Mouse (Mus musculus) myocyte (in vitro differentiated cells): ENCODE results near the gene Sdc3. TPM values are rescaled to one million over a fixed set of nuclear protein-coding genes. Genes with fewer than 3 reads are reported as not detected.

Experiments used
- H3K27me3 ChIP-seq: one replicate; pipeline ENCODE4 v1.6.1; 2011; ENCODE audit not compliant: control insufficient read depth, insufficient read depth, insufficient read length
- H3K36me3 ChIP-seq: one replicate; pipeline ENCODE4 v1.6.1; 2011; ENCODE audit not compliant: control insufficient read depth, insufficient read depth
- H3K4me2 ChIP-seq: one replicate; pipeline ENCODE4 v1.6.1; 2011; ENCODE audit warnings: low read depth, control low read depth
- H3K4me3 ChIP-seq: one replicate; pipeline ENCODE4 v1.5.1; 2011; ENCODE audit warnings: mild to moderate bottlenecking, control low read depth, moderate library complexity
- H3K79me2 ChIP-seq: one replicate; pipeline ENCODE4 v1.6.1; 2011; ENCODE audit not compliant: control insufficient read depth, insufficient read depth
- H3ac ChIP-seq: one replicate; pipeline ENCODE4 v1.6.1; 2011; ENCODE audit not compliant: control insufficient read depth, insufficient read length
- CEBPB ChIP-seq: IDR thresholded peaks from 2 replicates; pipeline ENCODE4 v1.6.1; 2011; ENCODE audit warnings: mild to moderate bottlenecking, moderate library complexity; ENCODE audit not compliant: poor library complexity, insufficient read depth, severe bottlenecking
- E2F4 ChIP-seq: IDR thresholded peaks from one replicate; pipeline ENCODE4 v1.6.1; 2011; ENCODE audit warnings: mild to moderate bottlenecking, control low read depth, moderate library complexity; ENCODE audit not compliant: insufficient read depth
- MAX ChIP-seq: IDR thresholded peaks from one replicate; pipeline ENCODE4 v1.6.1; 2011; ENCODE audit warnings: low read depth, mild to moderate bottlenecking, control low read depth
- MYOD1 ChIP-seq, 3 experiments: IDR thresholded peaks; one replicate each; pipeline ENCODE4 v1.6.1; 2011; ENCODE audit warnings: control low read depth in 2 of 3, low read depth in 2 of 3, mild to moderate bottlenecking in 2 of 3, moderate library complexity in 1 of 3; ENCODE audit not compliant: insufficient read length in 2 of 3, control insufficient read depth in 1 of 3
- MYOG ChIP-seq, 3 experiments: IDR thresholded peaks; one replicate each; pipeline ENCODE4 v1.6.1; 2011; ENCODE audit warnings: control low read depth in 2 of 3, low read depth in 2 of 3, mild to moderate bottlenecking in 2 of 3; ENCODE audit not compliant: insufficient read length in 2 of 3, control insufficient read depth in 1 of 3, insufficient read depth in 1 of 3
- POLR2A ChIP-seq: IDR thresholded peaks from one replicate; pipeline ENCODE4 v1.6.1; 2011; ENCODE audit warnings: low read depth, mild to moderate bottlenecking, control low read depth, moderate library complexity; ENCODE audit not compliant: insufficient read length
- POLR2AphosphoS2 ChIP-seq: IDR thresholded peaks from one replicate; pipeline ENCODE4 v1.6.1; 2011; ENCODE audit warnings: low read depth, control low read depth; ENCODE audit not compliant: insufficient read length
- REST ChIP-seq: IDR thresholded peaks from one replicate; pipeline ENCODE4 v1.6.1; 2011; ENCODE audit warnings: mild to moderate bottlenecking, control low read depth, moderate library complexity; ENCODE audit not compliant: insufficient read depth, insufficient read length
- SRF ChIP-seq: IDR thresholded peaks from one replicate; pipeline ENCODE4 v1.6.1; 2011; ENCODE audit warnings: low read depth; ENCODE audit not compliant: control insufficient read depth, insufficient read length
- TCF12 ChIP-seq: IDR thresholded peaks from one replicate; pipeline ENCODE4 v1.6.1; 2011; ENCODE audit warnings: mild to moderate bottlenecking, control low read depth; ENCODE audit not compliant: poor library complexity, insufficient read depth, severe bottlenecking
- TCF3 ChIP-seq: IDR thresholded peaks from one replicate; pipeline ENCODE4 v1.6.1; 2011; ENCODE audit warnings: low read depth, control low read depth; ENCODE audit not compliant: insufficient read length
- USF1 ChIP-seq: IDR thresholded peaks from one replicate; pipeline ENCODE4 v1.6.1; 2011; ENCODE audit warnings: low read depth, mild to moderate bottlenecking, control low read depth, moderate library complexity
- polyA plus RNA-seq: library from polyadenylated mRNA; unstranded; fragments of >200 nt; fragmentation: generic; extraction: Trizol; gene quantifications from one replicate; pipeline ENCODE4 v1.2.1, GENCODE M21; 2012; ENCODE audit warnings: missing spikeins

The Sdc3 gene
- polyA plus RNA-seq, 1 experiment: 15.8 TPM

- TF ChIP-seq POLR2AphosphoS2 (no peak), MYOD1 (IDR thresholded peaks at IDR 0.05; ENCODE audit: control insufficient read depth in 1 of 3, insufficient read length in 2 of 3, low read depth in 2 of 3) (no peak), MYOG (IDR thresholded peaks at IDR 0.05; ENCODE audit: control insufficient read depth in 1 of 3, insufficient read depth in 1 of 3, insufficient read length in 2 of 3, low read depth in 2 of 3) (no peak)
- Histone ChIP-seq H3ac (no peak overlapping the region), H3K36me3 (no peaks in the 10 kb centered on the region), H3K27me3 (no peaks in the 10 kb centered on the region), H3K4me3 (no peak overlapping the region), H3K4me2 (no peak overlapping the region), H3K79me2 (no peaks in the 10 kb centered on the region)
Measured at GRCm38 (mm10) chr4:130806746-130807145, 14.4 kb downstream of the Sdc3 start.

- no peaks in the 10 kb centered on the region for H3K27me3 ChIP-seq
- no peak overlapping the region for H3K4me2 ChIP-seq
- TF ChIP-seq MAX: no peak
- no peak for TF ChIP-seq USF1
- TF ChIP-seq MYOG (IDR thresholded peaks at IDR 0.05; ENCODE audit: control insufficient read depth in 1 of 3, insufficient read depth in 1 of 3, insufficient read length in 2 of 3, low read depth in 2 of 3): no peak
- TF ChIP-seq CEBPB: no peak
- no peak overlapping the region for H3K4me3 ChIP-seq
- H3ac ChIP-seq: no peak overlapping the region
- no peaks in the 10 kb centered on the region for H3K36me3 ChIP-seq
- H3K79me2 ChIP-seq: no peaks in the 10 kb centered on the region
Measured at GRCm38 (mm10) chr4:130809784-130810183, 17.4 kb downstream of the Sdc3 start.

GRCm38 (mm10) chr4:130810845-130811244 is 18.5 kb downstream of the Sdc3 start:
- H3K27me3 ChIP-seq: no peaks in the 10 kb centered on the region
- H3ac ChIP-seq: no peak overlapping the region
- TF ChIP-seq MYOD1 (IDR thresholded peaks at IDR 0.05; ENCODE audit: control insufficient read depth in 1 of 3, insufficient read length in 2 of 3, low read depth in 2 of 3) (no peak), MYOG (IDR thresholded peaks at IDR 0.05; ENCODE audit: control insufficient read depth in 1 of 3, insufficient read depth in 1 of 3, insufficient read length in 2 of 3, low read depth in 2 of 3) (no peak), REST (no peak), TCF12 (no peak), USF1 (no peak), SRF (no peak), CEBPB (no peak), TCF3 (no peak), POLR2AphosphoS2 (no peak), POLR2A (no peak), MAX (no peak), E2F4 (no peak)
- no peak overlapping the region for H3K4me3 ChIP-seq
- no peaks in the 10 kb centered on the region for H3K36me3 ChIP-seq
- no peak overlapping the region for H3K4me2 ChIP-seq
- no peaks in the 10 kb centered on the region for H3K79me2 ChIP-seq

GRCm38 (mm10) chr4:130811385-130811784 is 19.0 kb downstream of the Sdc3 start:
- Histone ChIP-seq H3K36me3 (no peaks in the 10 kb centered on the region), H3K27me3 (no peaks in the 10 kb centered on the region), H3K79me2 (no peaks in the 10 kb centered on the region), H3ac (no peak overlapping the region), H3K4me3 (no peak overlapping the region), H3K4me2 (no peak overlapping the region)
- TF ChIP-seq USF1 (no peak), CEBPB (no peak), REST (no peak), SRF (no peak), TCF3 (no peak), MYOG (IDR thresholded peaks at IDR 0.05; ENCODE audit: control insufficient read depth in 1 of 3, insufficient read depth in 1 of 3, insufficient read length in 2 of 3, low read depth in 2 of 3) (no peak), POLR2AphosphoS2 (no peak)

GRCm38 (mm10) chr4:130813958-130814357 is 21.6 kb downstream of the Sdc3 start:
- Histone ChIP-seq H3K79me2 (no peaks in the 10 kb centered on the region), H3K4me3 (no peak overlapping the region), H3K27me3 (no peaks in the 10 kb centered on the region), H3ac (no peak overlapping the region), H3K4me2 (no peak overlapping the region), H3K36me3 (no peaks in the 10 kb centered on the region)
- TF ChIP-seq CEBPB: no peak
- no peak for TF ChIP-seq POLR2AphosphoS2
- TF ChIP-seq SRF: no peak
- TF ChIP-seq MAX: no peak
- no peak for TF ChIP-seq E2F4
- TF ChIP-seq TCF12: no peak
- TF ChIP-seq TCF3: no peak
- TF ChIP-seq REST: no peak
- no peak for TF ChIP-seq POLR2A
- TF ChIP-seq USF1: no peak
- no peak for TF ChIP-seq MYOG (IDR thresholded peaks at IDR 0.05; ENCODE audit: control insufficient read depth in 1 of 3, insufficient read depth in 1 of 3, insufficient read length in 2 of 3, low read depth in 2 of 3)
- no peak for TF ChIP-seq MYOD1 (IDR thresholded peaks at IDR 0.05; ENCODE audit: control insufficient read depth in 1 of 3, insufficient read length in 2 of 3, low read depth in 2 of 3)
